ENCODE assay signal across 8 mouse cellular contexts in the genomic region with DNA sequence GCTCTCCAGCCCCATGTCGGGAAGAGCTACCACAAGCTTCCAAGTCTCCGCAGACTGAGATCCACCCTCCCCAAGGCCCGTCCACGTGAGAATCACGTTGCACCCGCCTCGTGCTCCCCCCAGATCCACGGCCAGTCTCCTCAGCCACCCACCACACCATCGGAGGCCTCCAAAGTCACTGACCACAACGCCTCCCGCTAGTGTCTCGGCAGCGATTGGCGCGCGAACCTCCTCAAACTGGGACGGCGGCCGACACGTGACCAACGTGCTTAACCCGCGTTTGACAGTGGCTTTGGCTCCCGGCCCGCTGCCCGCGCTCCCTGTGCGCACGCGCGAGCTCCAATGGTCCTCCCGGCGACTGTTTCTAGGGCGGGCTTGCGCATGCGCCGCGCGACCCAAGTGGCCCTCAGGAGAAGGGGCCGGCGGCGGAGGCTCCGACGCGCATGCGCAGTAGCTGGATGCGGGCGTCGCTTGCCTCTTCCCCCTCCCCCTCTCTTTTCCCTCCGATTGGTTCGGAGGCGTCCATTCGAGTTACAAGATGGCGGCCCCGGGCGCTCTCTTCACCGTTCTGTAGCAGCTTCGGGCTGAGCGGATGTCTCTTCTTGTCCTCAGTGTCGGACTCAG. TPM values are rescaled to one million over a fixed set of nuclear protein-coding genes. Genes with fewer than 3 reads are reported as not detected.
DNase-seq lines count a peak whose midpoint lies in the region; ATAC-seq and TF ChIP-seq lines count a peak whose summit lies in the region.

TSS of gene Nup50 (plus strand) at position 528 of the 624 bp plus-strand sequence.

- H3K4me1 ChIP-seq in embryonic facial prominence, embryonic 14.5 days (ENCODE audit: control insufficient read depth, insufficient read depth, low read length), result peaks cover 5% of the 10 kb centered on the region; the same call in 1 of the 2 replicates
- peaks cover 7% of the 10 kb centered on the region for H3K4me1 ChIP-seq in heart, adult 2 months (ENCODE audit: control insufficient read depth, insufficient read depth, low read length)
- peaks cover 29% of the 10 kb centered on the region for H3K4me1 ChIP-seq in limb, embryonic 13.5 days
- H3K4me1 ChIP-seq in midbrain, embryonic 16.5 days (ENCODE audit: control insufficient read depth, insufficient read depth, low read length), result peaks cover 25% of the 10 kb centered on the region

- 0 out of 2 replicates have a peak, but pooled peaks have one; percentile 50 for TF ChIP-seq EP300 in heart, adult 2 months (IDR thresholded peaks at IDR 0.05; ENCODE audit: insufficient read depth, low read depth, low read length)

- H3K36me3 ChIP-seq in embryonic facial prominence, embryonic 14.5 days (ENCODE audit: control insufficient read depth, insufficient read depth, low read length), result peaks cover 9% of the 10 kb centered on the region
- H3K36me3 ChIP-seq in heart, adult 2 months (ENCODE audit: control insufficient read depth, insufficient read depth, low read length), result peaks cover 11% of the 10 kb centered on the region
- peaks cover 8% of the 10 kb centered on the region for H3K36me3 ChIP-seq in limb, embryonic 13.5 days
- H3K36me3 ChIP-seq in midbrain, embryonic 16.5 days (ENCODE audit: control insufficient read depth, insufficient read depth, low read length), result peaks cover 4% of the 10 kb centered on the region; the same call in 1 of the 2 replicates

- H3K27me3 ChIP-seq in embryonic facial prominence, embryonic 14.5 days (replicated peaks; ENCODE audit: control insufficient read depth, insufficient read depth, low read length), result no peaks in the 10 kb centered on the region
- no peaks in the 10 kb centered on the region for H3K27me3 ChIP-seq in heart, adult 2 months (ENCODE audit: control insufficient read depth, insufficient read depth, low read length)
- H3K27me3 ChIP-seq in limb, embryonic 13.5 days, result no peaks in the 10 kb centered on the region
- no peaks in the 10 kb centered on the region for H3K27me3 ChIP-seq in midbrain, embryonic 16.5 days (ENCODE audit: control insufficient read depth, insufficient read depth, low read depth, low read length)

- TF ChIP-seq CTCF in heart, adult 2 months (IDR thresholded peaks at IDR 0.05), result no peak

- H3K9ac ChIP-seq in embryonic facial prominence, embryonic 14.5 days (ENCODE audit: low read depth, low read length), result peak within 1 kb of the TSS; percentile 97
- H3K9ac ChIP-seq in heart, adult 2 months (ENCODE audit: low read depth, low read length), result peak within 1 kb of the TSS; percentile 94
- peak within 1 kb of the TSS; percentile 99 for H3K9ac ChIP-seq in limb, embryonic 13.5 days
- H3K9ac ChIP-seq in midbrain, embryonic 16.5 days (ENCODE audit: low read depth, low read length), result peak within 1 kb of the TSS; percentile 78

- TF ChIP-seq POLR2A in heart, adult 2 months (IDR thresholded peaks at IDR 0.05; ENCODE audit: insufficient read depth, low read depth, low read length), result peak; percentile 72

- ATAC-seq in embryonic facial prominence, embryonic 14.5 days (ENCODE audit: low read depth), result peak; percentile 91
- ATAC-seq in limb, embryonic 13.5 days (ENCODE audit: low FRiP score, low read depth), result peak; percentile 92
- peak; percentile 91 for ATAC-seq in midbrain, embryonic 16.5 days

- no peaks in the 10 kb centered on the region for H3K9me3 ChIP-seq in embryonic facial prominence, embryonic 14.5 days (ENCODE audit: control insufficient read depth, low read length)
- H3K9me3 ChIP-seq in limb, embryonic 13.5 days, result no peaks in the 10 kb centered on the region
- H3K9me3 ChIP-seq in midbrain, embryonic 16.5 days (replicated peaks; ENCODE audit: control insufficient read depth, low read length, poor library complexity, severe bottlenecking), result no peaks in the 10 kb centered on the region

- peak within 1 kb of the TSS; percentile 99 for H3K4me3 ChIP-seq in embryonic facial prominence, embryonic 14.5 days (ENCODE audit: low read depth, low read length)
- peak within 1 kb of the TSS; percentile 91 for H3K4me3 ChIP-seq in heart, adult 2 months
- H3K4me3 ChIP-seq in limb, embryonic 13.5 days, result peak within 1 kb of the TSS; percentile 99
- H3K4me3 ChIP-seq in midbrain, embryonic 16.5 days (ENCODE audit: low read depth, low read length), result peak within 1 kb of the TSS; percentile 68

- peak within 1 kb of the TSS; percentile 84 for H3K4me2 ChIP-seq in embryonic facial prominence, embryonic 14.5 days (ENCODE audit: low read depth, low read length)
- H3K4me2 ChIP-seq in limb, embryonic 13.5 days (replicated peaks), result peak within 1 kb of the TSS; percentile 83
- H3K4me2 ChIP-seq in midbrain, embryonic 16.5 days (ENCODE audit: low read length), result peak within 1 kb of the TSS; percentile 91

- DNase-seq in 3T3-L1 (ENCODE audit: low read depth, low spot score), result peak; percentile 98
- DNase-seq in adrenal gland, postnatal 4 days (ENCODE audit: low spot score in 2 of 2), result peak; percentile 100
- peak; percentile 98 for DNase-seq in embryonic facial prominence, embryonic 14.5 days (ENCODE audit: low spot score)
- DNase-seq in heart, adult 2 months, result peak; percentile 100
- DNase-seq in kidney, adult 8-10 months, result peak; percentile 99 to 100
- DNase-seq in spleen, postnatal 10 days (ENCODE audit: low spot score in 2 of 2), result peak; percentile 98 to 100

- intact Hi-C loops in heart, adult 2 months (cut with DNase I), result loop anchor here (2.0 to 5.0 kb wide), 3 partner anchors 64 to 251 kb away; partner anchors contain the start of gene Phf21b

- H3K79me2 ChIP-seq in heart, adult 2 months (replicated peaks; ENCODE audit: control insufficient read depth, insufficient read depth, low read length), result peaks cover 2% of the 10 kb centered on the region

- peak within 1 kb of the TSS; percentile 97 for H3K27ac ChIP-seq in embryonic facial prominence, embryonic 14.5 days (replicated peaks; ENCODE audit: low read depth, low read length)
- peak within 1 kb of the TSS; percentile 91 for H3K27ac ChIP-seq in heart, adult 2 months
- peak within 1 kb of the TSS; percentile 96 for H3K27ac ChIP-seq in limb, embryonic 13.5 days
- H3K27ac ChIP-seq in midbrain, embryonic 16.5 days (ENCODE audit: low read length), result peak within 1 kb of the TSS; percentile 94

- WGBS in embryonic facial prominence, embryonic 14.5 days, result under 1% methylated on average over 49 of the region's 60 CpGs
- under 1% methylated on average over 59 of the region's 60 CpGs for WGBS in heart, adult 2 months
- WGBS in limb, embryonic 13.5 days, result under 1% methylated on average over 59 of the region's 60 CpGs
- under 1% methylated on average over 60 of the region's 60 CpGs for WGBS in midbrain, embryonic 16.5 days

RNA-seq across cellular contexts. Expression of gene Nup50, which starts in this region (rescaled TPM):
- total RNA-seq in adrenal gland, postnatal 4 days (2021), result 10 to 100 TPM; 32.6 to 38.2 TPM
- 27.4 and 28.6 TPM in 2 replicates for polyA plus RNA-seq in embryonic facial prominence, embryonic 14.5 days (2014; fragmentation: Nextera tagmentation; extraction: Ambion mirVana)
- 10 to 100 TPM; 15.5 to 16.6 TPM for total RNA-seq in heart, adult 2 months (2021)
- polyA plus RNA-seq in heart, adult 2 months (2012; rRNA removed), result 3.8 and 5.5 TPM in 2 replicates
- 37.1 and 39.8 TPM in 2 replicates for polyA plus RNA-seq in limb, embryonic 13.5 days (2015; fragmentation: Nextera tagmentation; extraction: Ambion mirVana)
- polyA plus RNA-seq in midbrain, embryonic 16.5 days (2015; fragmentation: Nextera tagmentation; extraction: Ambion mirVana), result 24.2 and 27.9 TPM in 2 replicates

Comparison
In these comparisons a context has a peak if more than half of its experiments do, and no peak if none do; other contexts are left out.
1. Peak in every context shown above with its lines: DNase-seq, ATAC-seq, H3K4me3 ChIP-seq and H3K27ac ChIP-seq.